Mouse (Mus musculus): ENCODE data around the gene Gsx2. TPM values are rescaled to one million over a fixed set of nuclear protein-coding genes. Genes with fewer than 3 reads are reported as not detected.

The Gsx2 gene
- polyA plus RNA-seq, 1 experiment = not detected

GRCm38 (mm10) chr5:75071951-75072350, 3.5 kb upstream of the Gsx2 start:
- Histone ChIP-seq H3K27me3 (ENCODE audit: control insufficient read depth, insufficient read depth, low read length) (peaks cover 5% of the 10 kb centered on the region), H3K27ac (ENCODE audit: control insufficient read depth, insufficient read depth, low read depth, low read length) (no peak overlapping the region), H3K36me3 (ENCODE audit: control insufficient read depth, insufficient read depth, low read length) (no peaks in the 10 kb centered on the region), H3K4me3 (ENCODE audit: control insufficient read depth, low read depth, low read length) (no peak overlapping the region), H3K4me1 (ENCODE audit: control insufficient read depth, insufficient read depth, low read length) (peaks cover 13% of the 10 kb centered on the region)
- no peak for TF ChIP-seq CTCF (IDR thresholded peaks at IDR 0.05; ENCODE audit: control insufficient read depth, insufficient read depth, insufficient replicate concordance, low read depth, low read length)
- no peak for TF ChIP-seq POLR2A (IDR thresholded peaks at IDR 0.05; ENCODE audit: control insufficient read depth, low read depth, low read length)

DNA sequence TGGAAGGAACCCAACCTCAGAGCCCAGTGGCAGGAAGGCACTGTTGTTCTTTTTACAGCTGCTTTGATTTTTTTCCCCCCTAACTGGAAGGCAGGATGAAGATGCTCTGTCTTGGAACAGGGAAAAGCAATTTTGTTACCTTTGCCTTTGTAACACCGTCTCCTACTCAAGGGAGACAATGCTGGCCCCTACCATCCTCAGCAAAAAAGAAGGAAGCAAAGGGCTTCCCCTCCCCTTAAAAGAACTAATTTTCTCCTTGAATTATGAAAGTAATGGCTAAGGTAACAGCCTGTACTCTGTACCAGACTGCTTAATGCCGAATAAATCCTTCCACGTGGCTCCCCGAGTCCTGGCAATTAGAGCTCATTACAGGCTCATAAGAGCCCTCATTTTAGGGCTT, 2.9 kb upstream of the Gsx2 start:
- no peaks in the 10 kb centered on the region for H3K36me3 ChIP-seq (ENCODE audit: control insufficient read depth, insufficient read depth, low read length)
- no peak overlapping the region for H3K4me3 ChIP-seq (ENCODE audit: control insufficient read depth, low read depth, low read length)
- peaks cover 5% of the 10 kb centered on the region for H3K27me3 ChIP-seq (ENCODE audit: control insufficient read depth, insufficient read depth, low read length)
- H3K4me1 ChIP-seq (ENCODE audit: control insufficient read depth, insufficient read depth, low read length) = peaks cover 12% of the 10 kb centered on the region
- TF ChIP-seq POLR2A (IDR thresholded peaks at IDR 0.05; ENCODE audit: control insufficient read depth, low read depth, low read length) = no peak
- no peak for TF ChIP-seq CTCF (IDR thresholded peaks at IDR 0.05; ENCODE audit: control insufficient read depth, insufficient read depth, insufficient replicate concordance, low read depth, low read length)
- H3K27ac ChIP-seq (ENCODE audit: control insufficient read depth, insufficient read depth, low read depth, low read length) = no peak overlapping the region

- Histone ChIP-seq H3K27me3 (ENCODE audit: control insufficient read depth, insufficient read depth, low read length) (peaks cover 5% of the 10 kb centered on the region), H3K36me3 (ENCODE audit: control insufficient read depth, insufficient read depth, low read length) (no peaks in the 10 kb centered on the region), H3K27ac (ENCODE audit: control insufficient read depth, insufficient read depth, low read depth, low read length) (no peak overlapping the region), H3K4me1 (ENCODE audit: control insufficient read depth, insufficient read depth, low read length) (peaks cover 11% of the 10 kb centered on the region), H3K4me3 (ENCODE audit: control insufficient read depth, low read depth, low read length) (no peak overlapping the region)
- TF ChIP-seq CTCF (IDR thresholded peaks at IDR 0.05; ENCODE audit: control insufficient read depth, insufficient read depth, insufficient replicate concordance, low read depth, low read length) = no peak
- no peak for TF ChIP-seq POLR2A (IDR thresholded peaks at IDR 0.05; ENCODE audit: control insufficient read depth, low read depth, low read length)
These were observed 2.2 kb upstream of the Gsx2 start for GRCm38 (mm10) chr5:75073167-75073566.

DNA sequence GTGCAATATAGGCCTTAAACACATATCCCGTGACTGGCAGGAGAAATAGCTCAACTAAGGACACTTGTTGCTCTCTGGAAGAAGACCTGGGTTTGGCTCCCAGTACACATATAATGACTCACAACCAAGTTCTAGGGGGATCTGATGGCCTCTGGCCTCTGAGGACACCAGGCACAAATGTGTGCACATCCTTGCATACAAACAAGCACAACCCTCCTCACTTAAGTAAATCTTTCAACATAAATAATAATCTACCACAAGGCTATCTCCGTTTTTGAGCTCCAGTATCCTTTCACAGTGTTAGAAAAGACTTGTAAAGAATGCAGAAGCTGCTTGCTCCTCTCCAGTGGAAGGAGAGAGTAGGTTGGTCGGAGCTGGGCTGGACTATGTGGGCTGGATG, 1.7 kb upstream of the Gsx2 start:
- Histone ChIP-seq H3K27me3 (ENCODE audit: control insufficient read depth, insufficient read depth, low read length) (peaks cover 5% of the 10 kb centered on the region), H3K36me3 (ENCODE audit: control insufficient read depth, insufficient read depth, low read length) (no peaks in the 10 kb centered on the region), H3K4me1 (ENCODE audit: control insufficient read depth, insufficient read depth, low read length) (peaks cover 11% of the 10 kb centered on the region), H3K4me3 (ENCODE audit: control insufficient read depth, low read depth, low read length) (no peak overlapping the region), H3K27ac (ENCODE audit: control insufficient read depth, insufficient read depth, low read depth, low read length) (no peak overlapping the region)
- TF ChIP-seq POLR2A (IDR thresholded peaks at IDR 0.05; ENCODE audit: control insufficient read depth, low read depth, low read length) (no peak), CTCF (IDR thresholded peaks at IDR 0.05; ENCODE audit: control insufficient read depth, insufficient read depth, insufficient replicate concordance, low read depth, low read length) (no peak)

- Histone ChIP-seq H3K27ac (ENCODE audit: control insufficient read depth, insufficient read depth, low read depth, low read length) (no peak overlapping the region), H3K4me3 (ENCODE audit: control insufficient read depth, low read depth, low read length) (no peak overlapping the region), H3K27me3 (ENCODE audit: control insufficient read depth, insufficient read depth, low read length) (peaks cover 5% of the 10 kb centered on the region), H3K36me3 (ENCODE audit: control insufficient read depth, insufficient read depth, low read length) (no peaks in the 10 kb centered on the region), H3K4me1 (ENCODE audit: control insufficient read depth, insufficient read depth, low read length) (peaks cover 11% of the 10 kb centered on the region)
- no peak for TF ChIP-seq POLR2A (IDR thresholded peaks at IDR 0.05; ENCODE audit: control insufficient read depth, low read depth, low read length)
- no peak for TF ChIP-seq CTCF (IDR thresholded peaks at IDR 0.05; ENCODE audit: control insufficient read depth, insufficient read depth, insufficient replicate concordance, low read depth, low read length)
These were observed 1.3 kb upstream of the Gsx2 start for GRCm38 (mm10) chr5:75074132-75074531.

GRCm38 (mm10) chr5:75074537-75075382, 641 bp upstream of the Gsx2 start:
- no peaks in the 10 kb centered on the region for H3K36me3 ChIP-seq (ENCODE audit: control insufficient read depth, insufficient read depth, low read length)
- H3K4me3 ChIP-seq (ENCODE audit: control insufficient read depth, low read depth, low read length) = no peak overlapping the region
- peaks cover 11% of the 10 kb centered on the region for H3K4me1 ChIP-seq (ENCODE audit: control insufficient read depth, insufficient read depth, low read length)
- peaks cover 5% of the 10 kb centered on the region for H3K27me3 ChIP-seq (ENCODE audit: control insufficient read depth, insufficient read depth, low read length)
- no peak overlapping the region for H3K27ac ChIP-seq (ENCODE audit: control insufficient read depth, insufficient read depth, low read depth, low read length)
- TF ChIP-seq CTCF (IDR thresholded peaks at IDR 0.05; ENCODE audit: control insufficient read depth, insufficient read depth, insufficient replicate concordance, low read depth, low read length) (no peak), POLR2A (IDR thresholded peaks at IDR 0.05; ENCODE audit: control insufficient read depth, low read depth, low read length) (no peak)

GRCm38 (mm10) chr5:75076326-75077050, 1.1 kb downstream of the Gsx2 start:
- peaks cover 8% of the 10 kb centered on the region for H3K4me1 ChIP-seq (ENCODE audit: control insufficient read depth, insufficient read depth, low read length)
- H3K27me3 ChIP-seq (ENCODE audit: control insufficient read depth, insufficient read depth, low read length) = peaks cover 5% of the 10 kb centered on the region; the same call in 1 of the 2 replicates
- TF ChIP-seq CTCF (IDR thresholded peaks at IDR 0.05; ENCODE audit: control insufficient read depth, insufficient read depth, insufficient replicate concordance, low read depth, low read length) (no peak), POLR2A (IDR thresholded peaks at IDR 0.05; ENCODE audit: control insufficient read depth, low read depth, low read length) (no peak)
- no peak overlapping the region; the same call in 1 of the 2 replicates for H3K4me3 ChIP-seq (ENCODE audit: control insufficient read depth, low read depth, low read length)
- H3K27ac ChIP-seq (ENCODE audit: control insufficient read depth, insufficient read depth, low read depth, low read length) = no peak overlapping the region
- H3K36me3 ChIP-seq (ENCODE audit: control insufficient read depth, insufficient read depth, low read length) = no peaks in the 10 kb centered on the region
